Mouse (Mus musculus): ENCODE results near the gene Rnaseh1.

DNA sequence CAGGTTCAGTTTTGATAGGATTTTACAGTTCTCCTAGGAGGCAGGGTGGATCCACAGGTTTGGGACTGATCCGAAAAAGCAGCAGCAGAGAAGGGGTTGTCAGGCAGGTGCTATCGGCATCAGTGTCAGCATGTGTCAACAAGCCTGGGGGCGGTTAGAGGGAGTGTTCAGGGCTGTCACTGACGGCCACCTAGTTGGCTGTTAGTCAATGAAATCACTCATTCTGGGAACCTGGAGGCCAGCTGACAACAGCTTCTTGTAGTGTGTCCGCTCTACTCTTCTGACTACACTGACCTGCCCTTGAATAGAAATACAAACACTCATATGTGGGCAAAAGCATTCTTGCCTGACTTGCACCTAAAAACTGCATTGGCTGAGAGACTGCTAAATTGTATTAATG lies 49.7 kb downstream of the Rnaseh1 start:
- TF ChIP-seq POLR2A (IDR thresholded peaks at IDR 0.05; ENCODE audit: low read depth, low read length) (no peak), CTCF (IDR thresholded peaks at IDR 0.05; ENCODE audit: borderline replicate concordance, insufficient read depth, low read length) (no peak)

All from embryonic fibroblast, embryonic 13.5 days (primary cell).